Mouse (Mus musculus) midbrain, embryonic 16.5 days (tissue): ENCODE measurements at regions not wholly inside any gene's neighbourhood (a gene's known extent, or its start where the extent isn't known, plus 50 kb on each side); places are given as distances from the start of the nearest gene placed in this dataset.

ENCODE experiments used
- ATAC-seq: fragments of 200-750 bp; cut with Nextera tagmentation; 2 replicates; pipeline ENCODE4 v1.8.0; 2017; ENCODE audit warnings: moderate TSS enrichment
- H3K27ac ChIP-seq: fragments of 300-500 bp; sonication (generic); 2 replicates; pipeline ENCODE4 v1.5.1; 2014; ENCODE audit warnings: mild to moderate bottlenecking, low read length, mixed read lengths
- H3K27me3 ChIP-seq: fragments of 300-500 bp; sonication (generic); 2 replicates; pipeline ENCODE4 v1.6.1; 2014; ENCODE audit warnings: low read depth, low read length, mixed read lengths; ENCODE audit not compliant: control insufficient read depth, insufficient read depth
- H3K36me3 ChIP-seq: fragments of 300-500 bp; sonication (generic); 2 replicates; pipeline ENCODE4 v1.6.1; 2014; ENCODE audit warnings: mild to moderate bottlenecking, low read length, moderate library complexity, mixed read lengths; ENCODE audit not compliant: control insufficient read depth, insufficient read depth
- H3K4me1 ChIP-seq: fragments of 300-500 bp; sonication (generic); 2 replicates; pipeline ENCODE4 v1.6.1; 2014; ENCODE audit warnings: mild to moderate bottlenecking, low read length, mixed read lengths; ENCODE audit not compliant: control insufficient read depth, insufficient read depth
- H3K4me2 ChIP-seq: fragments of 300-500 bp; sonication (generic); 2 replicates; pipeline ENCODE4 v1.6.1; 2014; ENCODE audit warnings: mild to moderate bottlenecking, low read length, mixed read lengths
- H3K4me3 ChIP-seq: fragments of 300-500 bp; sonication (generic); 2 replicates; pipeline ENCODE4 v1.5.1; 2014; ENCODE audit warnings: low read depth, mild to moderate bottlenecking, low read length, moderate library complexity, mixed read lengths
- H3K9ac ChIP-seq: fragments of 300-500 bp; sonication (generic); 2 replicates; pipeline ENCODE4 v1.6.1; 2014; ENCODE audit warnings: low read depth, low read length, mixed read lengths
- H3K9me3 ChIP-seq: fragments of 300-500 bp; sonication (generic); replicated peaks from 2 replicates; pipeline ENCODE4 v1.6.1; 2014; ENCODE audit warnings: mild to moderate bottlenecking, low read length, mixed read lengths; ENCODE audit not compliant: control insufficient read depth, poor library complexity, severe bottlenecking
- WGBS: fragments of 180-500 bp; shearing (Covaris S2); extraction: QIAGEN DNeasy Blood & Tissue Kit; methylation state at CpG from one replicate; pipeline ENCODE4 v1.1.7; 2014; 5-methylcytosine and 5-hydroxymethylcytosine counted together

- no peaks in the 10 kb centered on the region for H3K9me3 ChIP-seq
- H3K9ac ChIP-seq, result peak overlapping the region; percentile 36; the same call in 1 of the 2 replicates
- H3K4me3 ChIP-seq, result no peak overlapping the region
- no peak for ATAC-seq
- peaks cover 33% of the 10 kb centered on the region for H3K4me1 ChIP-seq
- H3K27ac ChIP-seq, result peak overlapping the region; percentile 48
- no peaks in the 10 kb centered on the region for H3K27me3 ChIP-seq
- H3K36me3 ChIP-seq, result no peaks in the 10 kb centered on the region
- WGBS, result 10% methylated on average over 15 of the region's 15 CpGs
- H3K4me2 ChIP-seq, result peak overlapping the region; percentile 12; the same call in 1 of the 2 replicates
Measured at GRCm38 (mm10) chr2:173334856-173335595, 58.7 kb upstream of the Pmepa1 start.

DNA sequence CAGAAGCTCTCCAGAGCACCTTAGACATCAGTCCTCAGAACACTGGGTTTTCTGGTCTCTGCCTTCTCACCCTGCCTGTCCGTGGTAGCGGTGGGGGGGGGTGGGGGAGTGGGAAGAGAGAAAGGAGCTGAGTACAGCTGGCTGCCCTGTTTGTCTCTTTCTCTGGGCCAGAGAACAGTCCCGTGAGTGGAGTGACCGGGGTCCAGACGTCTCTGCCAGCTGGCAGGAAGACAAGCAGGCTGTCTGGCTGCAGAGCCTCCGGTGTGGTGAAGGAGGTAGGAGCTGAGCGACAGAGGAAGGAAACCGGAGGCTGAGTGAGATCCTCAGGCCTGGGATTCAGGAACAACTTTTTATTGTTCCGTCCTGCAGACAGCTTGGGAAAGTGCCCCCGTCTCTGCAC, 59.5 kb upstream of the Pmepa1 start:
- Histone ChIP-seq H3K4me3 (no peak overlapping the region), H3K9ac (no peak overlapping the region), H3K4me1 (peaks cover 39% of the 10 kb centered on the region), H3K27ac (peak overlapping the region; percentile 48), H3K36me3 (no peaks in the 10 kb centered on the region), H3K4me2 (no peak overlapping the region), H3K27me3 (no peaks in the 10 kb centered on the region), H3K9me3 (no peaks in the 10 kb centered on the region)
- peak; percentile 9; the same call in 1 of the 2 replicates for ATAC-seq
- 19% methylated on average over 9 of the region's 10 CpGs for WGBS

DNA sequence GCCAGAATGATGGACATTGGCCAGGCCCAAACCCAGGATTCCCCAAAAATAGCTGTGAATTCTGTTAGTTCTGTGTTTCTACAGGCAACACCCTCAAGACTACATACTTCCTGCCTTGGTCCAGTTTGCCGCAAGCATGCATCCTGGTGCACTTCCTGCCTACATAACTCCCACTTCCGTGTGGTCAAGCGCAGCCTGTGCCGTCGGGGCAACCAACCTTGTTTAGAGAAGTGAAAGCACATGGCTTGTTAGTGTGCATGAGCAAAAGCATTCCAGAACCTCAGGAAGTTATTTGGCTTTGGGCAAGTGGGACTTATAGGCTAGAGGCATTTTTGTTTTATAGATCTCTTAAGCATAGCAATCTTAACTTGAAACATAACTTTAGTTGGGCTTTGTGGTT, 61.3 kb upstream of the Pmepa1 start:
- H3K9me3 ChIP-seq, result no peaks in the 10 kb centered on the region
- H3K4me3 ChIP-seq, result no peak overlapping the region
- WGBS, result 84% methylated on average over 5 of the region's 5 CpGs
- no peaks in the 10 kb centered on the region for H3K36me3 ChIP-seq
- peaks cover 41% of the 10 kb centered on the region for H3K4me1 ChIP-seq
- no peak for ATAC-seq
- H3K27ac ChIP-seq, result no peak overlapping the region
- no peak overlapping the region for H3K4me2 ChIP-seq
- no peaks in the 10 kb centered on the region for H3K27me3 ChIP-seq
- H3K9ac ChIP-seq, result no peak overlapping the region

DNA sequence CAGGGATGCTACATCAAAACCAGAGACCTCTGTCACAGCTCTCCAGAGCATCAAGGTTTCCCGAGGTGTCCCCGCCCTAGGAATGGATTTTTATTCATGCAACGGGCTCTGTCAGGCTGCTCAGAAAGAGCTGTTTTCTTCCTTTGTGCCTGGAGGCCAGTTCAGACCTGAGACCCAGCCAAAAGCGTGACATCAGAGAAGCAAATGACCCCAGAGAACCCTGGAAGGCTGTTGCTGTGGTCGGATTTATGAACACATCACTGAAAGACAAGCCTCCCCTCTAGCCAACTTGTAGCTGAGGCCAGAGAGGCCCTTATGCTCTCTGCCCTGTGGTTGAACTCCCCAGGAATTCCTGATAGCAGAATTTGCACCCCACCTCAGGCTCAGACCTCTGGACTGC, 62.3 kb upstream of the Pmepa1 start:
- H3K4me3 ChIP-seq, result no peak overlapping the region
- H3K9me3 ChIP-seq, result no peaks in the 10 kb centered on the region
- WGBS, result 32% methylated on average over 5 of the region's 5 CpGs
- ATAC-seq, result no peak
- no peaks in the 10 kb centered on the region for H3K27me3 ChIP-seq
- H3K36me3 ChIP-seq, result no peaks in the 10 kb centered on the region
- H3K4me1 ChIP-seq, result peaks cover 41% of the 10 kb centered on the region
- no peak overlapping the region for H3K27ac ChIP-seq
- H3K4me2 ChIP-seq, result no peak overlapping the region
- no peak overlapping the region for H3K9ac ChIP-seq

- WGBS, result 68% methylated on average over 3 of the region's 3 CpGs
- Histone ChIP-seq H3K4me2 (no peak overlapping the region), H3K4me1 (peaks cover 41% of the 10 kb centered on the region), H3K27ac (no peak overlapping the region; the same call in 1 of the 2 replicates), H3K9ac (no peak overlapping the region), H3K27me3 (no peaks in the 10 kb centered on the region), H3K9me3 (no peaks in the 10 kb centered on the region; the same call in 1 of the 2 replicates), H3K4me3 (no peak overlapping the region), H3K36me3 (no peaks in the 10 kb centered on the region)
- no peak for ATAC-seq
Measured at GRCm38 (mm10) chr2:173339211-173339610, 62.9 kb upstream of the Pmepa1 start.

- Histone ChIP-seq H3K9ac (no peak overlapping the region), H3K4me1 (peaks cover 33% of the 10 kb centered on the region), H3K4me2 (peak overlapping the region; percentile 38), H3K9me3 (no peaks in the 10 kb centered on the region; the same call in 1 of the 2 replicates), H3K4me3 (no peak overlapping the region), H3K36me3 (no peaks in the 10 kb centered on the region), H3K27ac (peak overlapping the region; percentile 23), H3K27me3 (no peaks in the 10 kb centered on the region)
- 2% methylated on average over 26 of the region's 26 CpGs for WGBS
- peak; percentile 75 for ATAC-seq
Measured at GRCm38 (mm10) chr2:173340044-173340601, 63.8 kb upstream of the Pmepa1 start.

DNA sequence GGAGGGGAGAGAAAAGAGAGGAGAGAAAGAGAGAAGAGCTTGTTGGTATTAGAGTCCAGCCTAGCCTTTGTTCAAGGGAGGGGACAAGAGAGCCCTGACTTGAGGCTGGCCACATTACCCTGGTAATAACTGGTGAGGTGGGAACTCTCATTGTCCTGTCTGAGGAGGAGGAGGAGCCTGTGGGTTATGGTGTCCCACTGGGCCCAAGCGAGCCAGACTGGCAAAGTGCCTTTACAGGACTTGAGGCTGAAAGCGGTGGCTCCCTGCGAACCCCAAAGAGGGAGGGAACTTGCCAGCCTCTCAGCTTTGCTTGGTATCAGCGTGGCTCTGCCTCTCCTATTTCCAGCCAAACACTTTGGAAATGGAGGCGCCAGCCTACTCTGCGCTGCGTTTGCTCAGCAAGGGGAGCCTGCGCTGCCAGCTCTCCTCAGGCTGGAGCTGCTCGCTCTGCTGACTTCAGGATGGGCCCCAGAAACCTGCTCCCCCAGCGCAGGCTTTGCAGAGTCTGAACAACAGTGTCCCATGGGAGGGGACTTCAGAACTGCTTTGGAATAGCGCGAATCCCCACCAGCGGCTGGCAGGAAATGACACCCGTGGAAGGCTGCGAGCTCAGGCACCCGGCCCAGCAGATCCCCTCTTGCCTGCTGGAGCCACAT, 66.4 kb upstream of the Pmepa1 start:
- no peaks in the 10 kb centered on the region for H3K36me3 ChIP-seq
- no peak overlapping the region for H3K4me2 ChIP-seq
- no peak for ATAC-seq
- peaks cover 19% of the 10 kb centered on the region for H3K4me1 ChIP-seq
- no peaks in the 10 kb centered on the region for H3K27me3 ChIP-seq
- no peak overlapping the region for H3K4me3 ChIP-seq
- no peaks in the 10 kb centered on the region; the same call in 1 of the 2 replicates for H3K9me3 ChIP-seq
- H3K27ac ChIP-seq, result no peak overlapping the region
- WGBS, result 49% methylated on average over 16 of the region's 16 CpGs
- H3K9ac ChIP-seq, result no peak overlapping the region

DNA sequence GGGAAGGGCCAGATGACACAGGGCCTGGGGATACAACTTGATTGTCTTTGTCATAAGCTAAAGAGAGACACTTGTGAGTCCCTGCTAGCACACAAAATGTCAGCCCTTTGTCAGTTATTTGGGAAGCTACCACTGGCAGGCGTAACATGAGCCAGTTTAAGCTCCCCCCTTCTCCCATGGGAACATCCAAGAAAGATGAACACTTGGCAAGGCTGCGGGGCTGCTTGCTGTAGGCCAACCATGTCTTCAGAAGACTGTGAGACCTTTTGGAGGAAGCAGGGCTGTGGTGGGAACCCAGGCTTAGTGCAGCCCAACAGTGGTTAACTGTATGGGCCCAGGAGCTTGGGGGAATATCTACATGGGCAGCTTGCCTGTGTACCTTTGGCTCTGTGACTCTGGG, 67.3 kb upstream of the Pmepa1 start:
- Histone ChIP-seq H3K4me2 (no peak overlapping the region), H3K4me3 (no peak overlapping the region), H3K9me3 (no peaks in the 10 kb centered on the region; the same call in 1 of the 2 replicates), H3K9ac (no peak overlapping the region), H3K36me3 (no peaks in the 10 kb centered on the region), H3K27ac (no peak overlapping the region), H3K27me3 (no peaks in the 10 kb centered on the region), H3K4me1 (peaks cover 19% of the 10 kb centered on the region)
- no peak for ATAC-seq
- WGBS, result 80% methylated on average over 2 of the region's 2 CpGs

DNA sequence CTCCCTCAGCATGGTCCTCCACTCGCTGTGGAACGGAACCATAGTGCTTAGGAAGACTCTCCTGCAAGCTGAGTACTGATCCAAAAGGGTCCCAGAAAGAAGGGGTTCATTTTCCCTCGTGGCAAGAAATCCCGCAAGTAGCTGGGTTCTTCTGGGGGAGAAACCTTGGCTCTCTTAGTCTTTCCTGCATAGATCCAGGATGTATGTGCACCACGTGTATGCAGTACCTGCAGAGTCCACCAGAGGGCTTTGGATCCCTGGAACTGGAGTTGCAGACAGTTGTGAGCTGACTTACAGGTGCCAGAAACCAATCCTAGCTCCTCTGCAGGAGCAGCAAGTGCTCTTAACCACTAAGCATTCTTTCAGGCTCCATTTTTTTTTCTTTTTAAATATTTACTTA, 67.9 kb upstream of the Pmepa1 start:
- ATAC-seq, result no peak
- 93% methylated on average over 5 of the region's 5 CpGs for WGBS
- Histone ChIP-seq H3K9ac (no peak overlapping the region), H3K4me1 (peaks cover 16% of the 10 kb centered on the region), H3K27ac (no peak overlapping the region), H3K4me3 (no peak overlapping the region), H3K9me3 (no peaks in the 10 kb centered on the region; the same call in 1 of the 2 replicates), H3K4me2 (no peak overlapping the region), H3K36me3 (no peaks in the 10 kb centered on the region), H3K27me3 (no peaks in the 10 kb centered on the region)
